Mouse (Mus musculus) embryonic stem cell, embryonic (primary cell): ENCODE data around the gene Kdm2b.

Experiments used
- CTCF ChIA-PET, 4 experiments: fragments of 300-600 bp in 2 of 4; fragments of 350-600 bp in 2 of 4; sonication (Branson Sonifier 250); formaldehyde crosslinking; loops; one replicate each; lab custom pipeline; 2022; ENCODE audit warnings: inconsistent platforms in 2 of 4; lab: Charles Lee
- POLR2A ChIA-PET, 4 experiments: fragments of 300-600 bp in 2 of 4; fragments of 350-600 bp in 2 of 4; sonication (Branson Sonifier 250); formaldehyde crosslinking; loops; one replicate each; lab custom pipeline; 2022; ENCODE audit warnings: antibody characterized with exemption in 4 of 4, inconsistent platforms in 1 of 4; lab: Charles Lee

Kdm2b gene

GRCm38 (mm10) chr5:122989551-122990330 is at the start of gene Kdm2b:
Gene Kdm2b, minus strand, starts transcription at chr5:122989823.
- POLR2A ChIA-PET: interaction anchor here in 3 of 4 experiments (0.6 to 4.7 kb wide), 25 partner anchors 10 to 365 kb away, joined by 3 to 43 read pairs (median 4); partner anchors contain the start of gene Orai1 (in 2 of the 3)
- CTCF ChIA-PET: interaction anchor here in 3 of 4 experiments (0.5 to 1.2 kb wide), 5 partner anchors 22 to 493 kb away, joined by 3 to 7 read pairs (median 3); partner anchors contain the start of gene Orai1 (in 1 of the 3)

- POLR2A ChIA-PET: interaction anchor here (0.5 to 7.8 kb wide), 63 partner anchors 10 to 550 kb away, joined by 3 to 71 read pairs (median 4); partner anchors contain the start of genes Orai1 (in 4 of the 4), Kdm2b (in 2 of the 4), Rhof (in 1 of the 4) and Wdr66 (in 1 of the 4)
Measured at GRCm38 (mm10) chr5:123039120-123039752, 49.6 kb upstream of the Kdm2b start.

GRCm38 (mm10) chr5:123038115-123038514 is 48.5 kb upstream of the Kdm2b start:
- POLR2A ChIA-PET: interaction anchor here (0.6 to 7.8 kb wide), 32 partner anchors 9 to 257 kb away, joined by 3 to 71 read pairs (median 5); partner anchors contain the start of genes Orai1 (in 4 of the 4), Morn3 (in 1 of the 4) and Wdr66 (in 1 of the 4)
- CTCF ChIA-PET: interaction anchor here in 3 of 4 experiments (0.6 to 3.3 kb wide), 18 partner anchors 7 to 164 kb away, joined by 3 to 17 read pairs (median 6); partner anchors contain the start of gene Orai1 (in 2 of the 3)

More at GRCm38 (mm10) chr5:123039120-123039752, 49.6 kb upstream of the Kdm2b start:
- CTCF ChIA-PET: interaction anchor here (0.5 to 3.3 kb wide), 29 partner anchors 10 to 283 kb away, joined by 3 to 17 read pairs (median 5); partner anchors contain the start of genes Orai1 (in 2 of the 4) and Rhof (in 1 of the 4)

GRCm38 (mm10) chr5:123035564-123035963 is 45.9 kb upstream of the Kdm2b start:
- CTCF ChIA-PET: interaction anchor here in 2 of 4 experiments (1.2 to 1.5 kb wide), 2 partner anchors 10 to 98 kb away, joined by 3 to 5 read pairs; no protein-coding TSS in a partner anchor
- POLR2A ChIA-PET: interaction anchor here (0.5 to 7.2 kb wide), 12 partner anchors 8 to 284 kb away, joined by 3 to 71 read pairs (median 4); partner anchors contain the start of gene Orai1 (in 4 of the 4)

- ChIA-PET POLR2A (interaction anchor here in 3 of 4 experiments (0.7 to 7.2 kb wide), 8 partner anchors 8 to 21 kb away, joined by 3 to 71 read pairs (median 4); partner anchors contain the start of gene Orai1 (in 3 of the 3)), CTCF (interaction anchor here in 2 of 4 experiments (0.6 to 1.2 kb wide), 3 partner anchors 40 to 103 kb away, joined by 3 read pairs; no protein-coding TSS in a partner anchor)
Measured at GRCm38 (mm10) chr5:123035089-123035488, 45.5 kb upstream of the Kdm2b start.

- ChIA-PET POLR2A (interaction anchor here in 2 of 4 experiments (0.6 to 1.5 kb wide), 3 partner anchors 19 to 714 kb away, joined by 4 to 7 read pairs (median 4); partner anchors contain the start of gene Orai1 (in 2 of the 2)), CTCF (interaction anchor here in 2 of 4 experiments (0.6 to 0.7 kb wide), 3 partner anchors 10 to 241 kb away, joined by 3 to 4 read pairs (median 3); no protein-coding TSS in a partner anchor)
Measured at GRCm38 (mm10) chr5:123033646-123034160, 44.1 kb upstream of the Kdm2b start.

GRCm38 (mm10) chr5:123031312-123031711 is 41.7 kb upstream of the Kdm2b start:
- ChIA-PET POLR2A (interaction anchor here in 2 of 4 experiments (0.9 to 1.6 kb wide), 3 partner anchors 16 to 67 kb away, joined by 3 to 6 read pairs (median 3); partner anchors contain the start of gene Orai1 (in 1 of the 2)), CTCF (interaction anchor here in 2 of 4 experiments (0.7 to 0.9 kb wide), 2 partner anchors 16 to 261 kb away, joined by 3 read pairs; partner anchors contain the start of gene Orai1 (in 1 of the 2))

- ChIA-PET POLR2A (interaction anchor here in 3 of 4 experiments (0.6 to 2.6 kb wide), 16 partner anchors 8 to 720 kb away, joined by 3 to 17 read pairs (median 3); partner anchors contain the start of genes Orai1 (in 3 of the 3), Kntc1 (in 1 of the 3) and Rsrc2 (in 1 of the 3)), CTCF (interaction anchor here in 1 of 4 experiments (0.6 to 1.6 kb wide), 4 partner anchors 8 to 30 kb away, joined by 3 to 5 read pairs (median 4); partner anchors contain the start of gene Orai1)
Measured at GRCm38 (mm10) chr5:123029729-123030128, 40.1 kb upstream of the Kdm2b start.

- ChIA-PET POLR2A (interaction anchor here in 3 of 4 experiments (0.9 to 4.8 kb wide), 6 partner anchors 8 to 12 kb away, joined by 3 to 35 read pairs (median 11); partner anchors contain the start of gene Orai1 (in 1 of the 3)), CTCF (interaction anchor here in 2 of 4 experiments (0.6 to 2.4 kb wide), 2 partner anchors 12 to 18 kb away, joined by 3 to 6 read pairs; partner anchors contain the start of gene Orai1 (in 1 of the 2))
Measured at GRCm38 (mm10) chr5:123027436-123027835, 37.8 kb upstream of the Kdm2b start.

- ChIA-PET POLR2A (interaction anchor here in 3 of 4 experiments (1.0 to 4.8 kb wide), 10 partner anchors 9 to 25 kb away, joined by 3 to 35 read pairs (median 4); partner anchors contain the start of gene Orai1 (in 3 of the 3)), CTCF (interaction anchor here in 3 of 4 experiments (0.5 to 2.4 kb wide), 7 partner anchors 11 to 108 kb away, joined by 3 to 6 read pairs (median 4); partner anchors contain the start of gene Orai1 (in 1 of the 3))
Measured at GRCm38 (mm10) chr5:123026414-123026813, 36.8 kb upstream of the Kdm2b start.

- ChIA-PET CTCF (interaction anchor here in 3 of 4 experiments (0.6 to 2.4 kb wide), 10 partner anchors 10 to 1498 kb away, joined by 3 to 6 read pairs (median 4); partner anchors contain the start of gene Orai1 (in 2 of the 3)), POLR2A (interaction anchor here in 3 of 4 experiments (0.6 to 4.8 kb wide), 14 partner anchors 10 to 375 kb away, joined by 3 to 35 read pairs (median 4); partner anchors contain the start of gene Orai1 (in 3 of the 3))
Measured at GRCm38 (mm10) chr5:123024965-123025573, 35.4 kb upstream of the Kdm2b start.

- ChIA-PET CTCF (interaction anchor here in 3 of 4 experiments (0.5 to 1.8 kb wide), 6 partner anchors 9 to 295 kb away, joined by 3 to 5 read pairs (median 4); partner anchors contain the start of gene Orai1 (in 2 of the 3)), POLR2A (interaction anchor here in 3 of 4 experiments (0.6 to 4.8 kb wide), 11 partner anchors 8 to 376 kb away, joined by 3 to 35 read pairs (median 8); partner anchors contain the start of gene Orai1 (in 3 of the 3))
Measured at GRCm38 (mm10) chr5:123024312-123024711, 34.7 kb upstream of the Kdm2b start.

GRCm38 (mm10) chr5:123023049-123023448 is 33.4 kb upstream of the Kdm2b start:
- POLR2A ChIA-PET: interaction anchor here in 3 of 4 experiments (0.9 to 4.8 kb wide), 6 partner anchors 8 to 56 kb away, joined by 3 to 35 read pairs (median 26); partner anchors contain the start of gene Orai1 (in 2 of the 3)
- CTCF ChIA-PET: interaction anchor here in 3 of 4 experiments (0.6 to 1.8 kb wide), 4 partner anchors 8 to 262 kb away, joined by 3 to 6 read pairs (median 4); partner anchors contain the start of gene Orai1 (in 1 of the 3)

GRCm38 (mm10) chr5:123021438-123021837 is 31.8 kb upstream of the Kdm2b start:
- POLR2A ChIA-PET: interaction anchor here in 3 of 4 experiments (0.6 to 1.4 kb wide), 10 partner anchors 7 to 728 kb away, joined by 3 to 10 read pairs (median 4); partner anchors contain the start of gene Rsrc2 (in 1 of the 3)
- CTCF ChIA-PET: interaction anchor here in 2 of 4 experiments (0.6 to 1.0 kb wide), 3 partner anchors 36 to 86 kb away, joined by 3 read pairs; no protein-coding TSS in a partner anchor

- ChIA-PET CTCF (no interaction called here), POLR2A (interaction anchor here in 2 of 4 experiments (0.5 to 1.4 kb wide), 4 partner anchors 14 to 716 kb away, joined by 3 read pairs; no protein-coding TSS in a partner anchor)
Measured at GRCm38 (mm10) chr5:123020426-123020825, 30.8 kb upstream of the Kdm2b start.
